Mouse (Mus musculus): ENCODE data around the gene Ttc14. TPM values are rescaled to one million over a fixed set of nuclear protein-coding genes. Genes with fewer than 3 reads are reported as not detected.

Gene Ttc14
- total and polyA plus RNA-seq, 2 experiments: 8.7 to 19.2 TPM

DNA sequence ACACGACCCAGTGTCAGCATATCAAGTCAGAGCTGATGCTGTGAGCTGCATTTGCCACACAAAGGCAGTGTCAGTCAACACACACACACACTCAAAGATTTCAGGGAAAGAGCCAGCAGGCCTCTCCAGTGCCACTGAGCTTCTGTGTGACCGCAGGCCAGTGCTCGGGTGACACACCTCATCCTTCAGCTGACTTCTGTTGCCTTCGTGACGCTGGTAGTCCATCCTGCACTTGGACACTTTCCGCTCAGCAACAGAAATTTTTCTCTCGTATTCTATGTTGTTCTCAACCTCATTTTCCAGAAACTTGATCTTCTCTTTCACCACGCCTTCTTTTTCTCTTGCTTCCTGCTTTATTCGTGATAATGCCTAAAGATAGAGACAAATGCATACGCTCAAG is 32.7 kb downstream of the Ttc14 start:
- no peak overlapping the region for H3K4me3 ChIP-seq (ENCODE audit: insufficient read depth, low read depth, low read length)

DNA sequence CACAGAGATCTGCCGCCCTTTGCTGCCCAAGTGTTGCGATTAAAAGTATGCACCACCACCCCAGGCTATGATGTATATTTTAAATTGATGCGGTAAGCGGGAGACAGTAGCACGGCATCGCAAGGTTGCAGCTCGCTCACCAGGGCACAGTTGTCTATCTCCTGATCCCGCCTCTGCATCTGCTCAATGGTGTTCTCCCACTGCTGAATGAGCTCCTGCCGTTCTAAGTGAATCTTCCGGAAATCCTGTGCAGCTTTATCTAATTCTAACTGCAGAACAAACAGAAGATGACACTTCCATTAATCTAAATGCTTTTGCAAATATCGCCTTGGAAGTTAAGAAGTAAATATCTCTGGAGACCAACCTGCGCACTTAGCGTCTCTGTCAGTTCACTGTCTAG is 36.9 kb downstream of the Ttc14 start:
- H3K4me1 ChIP-seq (ENCODE audit: control insufficient read depth, insufficient read depth, low read length): no peaks in the 10 kb centered on the region
- no peak overlapping the region for H3K4me3 ChIP-seq (ENCODE audit: insufficient read depth, low read depth, low read length)
- H3K9ac ChIP-seq (ENCODE audit: low read depth, low read length): no peak overlapping the region
- DNase-seq (ENCODE audit: extremely low read depth, low read depth, low spot score): no peak
- H3K27ac ChIP-seq (replicated peaks; ENCODE audit: insufficient read depth, low read depth, low read length): no peak overlapping the region
- no peaks in the 10 kb centered on the region for H3K79me2 ChIP-seq (ENCODE audit: control insufficient read depth, insufficient read depth, low read length)
- no peaks in the 10 kb centered on the region for H3K27me3 ChIP-seq (ENCODE audit: control insufficient read depth, insufficient read depth, low read length)
- TF ChIP-seq POLR2A (IDR thresholded peaks at IDR 0.05; ENCODE audit: extremely low read depth, insufficient read depth, low read length) (no peak), CTCF (IDR thresholded peaks at IDR 0.05; ENCODE audit: low read depth, low read length) (no peak)
- WGBS: 83% methylated on average over 13 of the region's 13 CpGs
- no peaks in the 10 kb centered on the region for H3K36me3 ChIP-seq (ENCODE audit: control insufficient read depth, insufficient read depth, low read length)

More for the DNA sequence above, 32.7 kb downstream of the Ttc14 start:
- Histone ChIP-seq H3K79me2 (ENCODE audit: control insufficient read depth, insufficient read depth, low read length) (no peaks in the 10 kb centered on the region), H3K27me3 (ENCODE audit: control insufficient read depth, insufficient read depth, low read length) (no peaks in the 10 kb centered on the region), H3K27ac (replicated peaks; ENCODE audit: insufficient read depth, low read depth, low read length) (no peak overlapping the region), H3K36me3 (ENCODE audit: control insufficient read depth, insufficient read depth, low read length) (no peaks in the 10 kb centered on the region), H3K4me1 (ENCODE audit: control insufficient read depth, insufficient read depth, low read length) (no peaks in the 10 kb centered on the region), H3K9ac (ENCODE audit: low read depth, low read length) (no peak overlapping the region)
- TF ChIP-seq POLR2A (IDR thresholded peaks at IDR 0.05; ENCODE audit: extremely low read depth, insufficient read depth, low read length): no peak
- TF ChIP-seq CTCF (IDR thresholded peaks at IDR 0.05; ENCODE audit: low read depth, low read length): no peak
- no peak for DNase-seq (ENCODE audit: extremely low read depth, low read depth, low spot score)
- WGBS: 78% methylated on average over 10 of the region's 10 CpGs

DNA sequence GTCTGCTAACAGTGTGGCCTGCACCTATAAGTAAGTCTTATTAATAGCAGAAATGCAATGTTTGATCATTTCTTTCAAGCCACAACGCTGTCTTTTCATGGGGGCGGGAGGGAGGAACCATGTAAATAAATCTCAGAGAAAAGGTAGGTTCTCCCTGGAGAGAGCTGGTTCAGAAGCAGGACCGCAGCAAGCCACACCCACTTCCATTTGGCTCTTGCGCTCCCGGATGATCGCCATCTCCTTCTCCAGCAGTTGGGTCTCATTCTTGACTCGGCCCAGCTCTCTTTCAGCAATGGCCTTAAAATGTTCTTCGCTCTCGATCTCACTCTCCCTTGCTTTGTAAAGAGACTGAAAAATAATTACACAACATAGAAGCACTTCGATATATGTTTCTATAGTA is 39.2 kb downstream of the Ttc14 start:
- Histone ChIP-seq H3K27ac (replicated peaks; ENCODE audit: insufficient read depth, low read depth, low read length) (no peak overlapping the region), H3K4me1 (ENCODE audit: control insufficient read depth, insufficient read depth, low read length) (no peaks in the 10 kb centered on the region; the same call in 1 of the 2 replicates), H3K79me2 (ENCODE audit: control insufficient read depth, insufficient read depth, low read length) (no peaks in the 10 kb centered on the region), H3K36me3 (ENCODE audit: control insufficient read depth, insufficient read depth, low read length) (no peaks in the 10 kb centered on the region), H3K9ac (ENCODE audit: low read depth, low read length) (no peak overlapping the region), H3K27me3 (ENCODE audit: control insufficient read depth, insufficient read depth, low read length) (no peaks in the 10 kb centered on the region), H3K4me3 (ENCODE audit: insufficient read depth, low read depth, low read length) (no peak overlapping the region)
- DNase-seq (ENCODE audit: extremely low read depth, low read depth, low spot score): no peak
- 40% methylated on average over 10 of the region's 10 CpGs for WGBS
- TF ChIP-seq CTCF (IDR thresholded peaks at IDR 0.05; ENCODE audit: low read depth, low read length) (no peak), POLR2A (IDR thresholded peaks at IDR 0.05; ENCODE audit: extremely low read depth, insufficient read depth, low read length) (no peak)

DNA sequence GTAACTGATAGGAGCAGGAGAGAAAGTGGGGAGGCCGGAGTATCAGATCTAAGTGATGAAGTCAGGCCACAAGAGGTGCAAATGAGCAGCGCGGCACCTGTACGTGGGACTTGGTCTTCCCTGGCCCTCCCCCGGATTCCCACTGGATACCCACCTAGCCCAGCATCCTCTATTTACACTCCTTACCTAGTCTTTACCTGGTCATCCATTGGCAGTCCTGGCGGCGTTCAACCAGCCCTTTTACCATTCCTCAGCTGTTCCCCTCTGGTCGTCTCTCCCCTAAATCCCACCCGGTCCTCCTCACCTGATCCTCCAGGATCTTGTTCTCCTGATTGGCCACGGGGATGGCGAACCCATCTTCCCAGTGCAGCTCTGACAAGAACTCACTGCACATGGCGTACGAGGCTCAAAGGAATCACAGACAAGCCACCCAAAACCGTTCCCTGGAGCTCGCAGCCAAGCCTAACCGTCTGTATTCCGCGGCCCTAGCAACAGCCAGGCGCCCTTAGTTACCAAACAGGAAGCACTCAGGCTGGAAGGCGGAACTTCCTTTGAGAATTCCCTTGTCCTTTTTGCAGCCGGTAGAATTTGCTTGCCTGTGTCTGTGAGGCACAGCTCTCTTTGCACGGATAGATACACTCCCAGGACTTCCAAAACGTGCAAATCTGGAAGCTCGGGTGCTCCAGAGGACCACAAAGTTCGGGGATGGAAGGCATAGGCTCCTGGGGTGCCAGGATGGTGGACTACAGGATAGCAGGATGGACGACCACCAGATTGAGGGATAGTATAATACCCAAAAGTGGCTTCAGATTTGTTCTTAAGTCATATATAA is 44.4 kb downstream of the Ttc14 start, which contains the start of gene Ccdc39:
Gene Ccdc39 (minus strand): TSS at position 510 of the 832 bp plus-strand sequence.
- no peaks in the 10 kb centered on the region for H3K36me3 ChIP-seq (ENCODE audit: control insufficient read depth, insufficient read depth, low read length)
- H3K27me3 ChIP-seq (ENCODE audit: control insufficient read depth, insufficient read depth, low read length): no peaks in the 10 kb centered on the region
- peak; percentile 50 for DNase-seq (ENCODE audit: extremely low read depth, low read depth, low spot score)
- H3K79me2 ChIP-seq (ENCODE audit: control insufficient read depth, insufficient read depth, low read length): no peaks in the 10 kb centered on the region
- no peaks in the 10 kb centered on the region; the same call in 1 of the 2 replicates for H3K4me1 ChIP-seq (ENCODE audit: control insufficient read depth, insufficient read depth, low read length)
- peak within 1 kb of the TSS; percentile 23; the same call in 1 of the 2 replicates for H3K4me3 ChIP-seq (ENCODE audit: insufficient read depth, low read depth, low read length)
- H3K9ac ChIP-seq (ENCODE audit: low read depth, low read length): peak within 1 kb of the TSS; percentile 40; the same call in 1 of the 2 replicates
- 7% methylated on average over 26 of the region's 26 CpGs for WGBS
- no peak for TF ChIP-seq CTCF (IDR thresholded peaks at IDR 0.05; ENCODE audit: low read depth, low read length)
- no peak for TF ChIP-seq POLR2A (IDR thresholded peaks at IDR 0.05; ENCODE audit: extremely low read depth, insufficient read depth, low read length)
- H3K27ac ChIP-seq (replicated peaks; ENCODE audit: insufficient read depth, low read depth, low read length): no peak within 1 kb of the TSS

DNA sequence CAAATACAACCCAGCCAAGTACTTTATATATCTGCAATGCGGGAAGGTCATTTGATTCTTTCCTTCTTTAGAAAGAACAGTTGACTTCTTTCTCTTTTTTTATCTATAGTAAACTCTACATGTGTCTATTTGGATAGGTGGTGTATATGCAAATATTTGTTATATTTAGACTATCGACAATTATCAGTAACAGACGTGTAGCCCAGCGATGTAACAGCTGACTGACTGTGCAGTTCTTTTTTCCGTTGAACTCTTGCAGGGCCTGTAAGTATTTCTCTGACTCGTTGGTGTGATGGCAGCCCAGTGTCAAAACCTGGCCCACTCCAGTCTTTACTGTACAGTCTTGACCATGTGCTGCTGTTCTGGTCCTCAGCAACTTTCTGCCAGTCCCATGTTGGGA is 47.0 kb downstream of the Ttc14 start:
- no peaks in the 10 kb centered on the region for H3K79me2 ChIP-seq (ENCODE audit: control insufficient read depth, insufficient read depth, low read length)

DNA sequence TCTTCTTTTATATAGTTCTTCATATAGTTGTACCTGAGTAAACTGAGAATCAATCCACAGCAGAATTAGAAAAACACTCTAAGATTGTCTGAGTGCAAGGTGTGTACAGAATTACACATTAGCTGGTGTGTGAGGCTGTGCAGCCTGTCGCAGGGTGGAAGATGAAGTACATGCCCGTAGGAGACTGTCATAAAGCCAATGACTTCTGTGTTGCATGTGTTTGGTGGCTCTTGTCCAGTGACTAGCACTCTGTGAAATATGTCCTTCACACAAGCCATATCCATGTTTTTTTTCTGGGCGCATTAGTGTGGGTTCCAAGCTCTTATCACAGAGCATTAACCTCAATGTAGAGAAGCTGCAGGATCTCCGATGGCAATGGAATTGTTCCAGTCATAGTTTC is 51.2 kb downstream of the Ttc14 start:
- H3K27me3 ChIP-seq (ENCODE audit: control insufficient read depth, insufficient read depth, low read length): no peaks in the 10 kb centered on the region
- H3K9ac ChIP-seq (ENCODE audit: low read depth, low read length): no peak overlapping the region
- H3K79me2 ChIP-seq (ENCODE audit: control insufficient read depth, insufficient read depth, low read length): no peaks in the 10 kb centered on the region
- H3K27ac ChIP-seq (replicated peaks; ENCODE audit: insufficient read depth, low read depth, low read length): no peak overlapping the region
- WGBS: 82% methylated on average over 4 of the region's 4 CpGs
- no peaks in the 10 kb centered on the region for H3K4me1 ChIP-seq (ENCODE audit: control insufficient read depth, insufficient read depth, low read length)
- no peaks in the 10 kb centered on the region for H3K36me3 ChIP-seq (ENCODE audit: control insufficient read depth, insufficient read depth, low read length)
- TF ChIP-seq POLR2A (IDR thresholded peaks at IDR 0.05; ENCODE audit: extremely low read depth, insufficient read depth, low read length): no peak
- no peak for TF ChIP-seq CTCF (IDR thresholded peaks at IDR 0.05; ENCODE audit: low read depth, low read length)
- no peak overlapping the region for H3K4me3 ChIP-seq (ENCODE audit: insufficient read depth, low read depth, low read length)
- DNase-seq (ENCODE audit: extremely low read depth, low read depth, low spot score): no peak

More for the DNA sequence above, 47.0 kb downstream of the Ttc14 start:
- Histone ChIP-seq H3K27me3 (ENCODE audit: control insufficient read depth, insufficient read depth, low read length) (no peaks in the 10 kb centered on the region), H3K36me3 (ENCODE audit: control insufficient read depth, insufficient read depth, low read length) (no peaks in the 10 kb centered on the region), H3K27ac (replicated peaks; ENCODE audit: insufficient read depth, low read depth, low read length) (no peak overlapping the region), H3K4me1 (ENCODE audit: control insufficient read depth, insufficient read depth, low read length) (no peaks in the 10 kb centered on the region; the same call in 1 of the 2 replicates), H3K4me3 (ENCODE audit: insufficient read depth, low read depth, low read length) (no peak overlapping the region), H3K9ac (ENCODE audit: low read depth, low read length) (no peak overlapping the region)
- WGBS: 67% methylated on average over 6 of the region's 6 CpGs
- DNase-seq (ENCODE audit: extremely low read depth, low read depth, low spot score): no peak
- TF ChIP-seq CTCF (IDR thresholded peaks at IDR 0.05; ENCODE audit: low read depth, low read length) (no peak), POLR2A (IDR thresholded peaks at IDR 0.05; ENCODE audit: extremely low read depth, insufficient read depth, low read length) (no peak)
